Mouse (Mus musculus) right cerebral cortex, adult 18-20 months (tissue): ENCODE results near the gene Zdhhc15.
"Not testable (repeated sequence)": the region's sequence is repeated elsewhere in the genome, so short reads cannot be mapped to it uniquely, and the experiment has no call there.

ENCODE experiments used
- DNase-seq: peaks from one replicate; pipeline ENCODE4 v3.0.0; 2022; ENCODE audit warnings: mixed read lengths

Gene Zdhhc15

DNA sequence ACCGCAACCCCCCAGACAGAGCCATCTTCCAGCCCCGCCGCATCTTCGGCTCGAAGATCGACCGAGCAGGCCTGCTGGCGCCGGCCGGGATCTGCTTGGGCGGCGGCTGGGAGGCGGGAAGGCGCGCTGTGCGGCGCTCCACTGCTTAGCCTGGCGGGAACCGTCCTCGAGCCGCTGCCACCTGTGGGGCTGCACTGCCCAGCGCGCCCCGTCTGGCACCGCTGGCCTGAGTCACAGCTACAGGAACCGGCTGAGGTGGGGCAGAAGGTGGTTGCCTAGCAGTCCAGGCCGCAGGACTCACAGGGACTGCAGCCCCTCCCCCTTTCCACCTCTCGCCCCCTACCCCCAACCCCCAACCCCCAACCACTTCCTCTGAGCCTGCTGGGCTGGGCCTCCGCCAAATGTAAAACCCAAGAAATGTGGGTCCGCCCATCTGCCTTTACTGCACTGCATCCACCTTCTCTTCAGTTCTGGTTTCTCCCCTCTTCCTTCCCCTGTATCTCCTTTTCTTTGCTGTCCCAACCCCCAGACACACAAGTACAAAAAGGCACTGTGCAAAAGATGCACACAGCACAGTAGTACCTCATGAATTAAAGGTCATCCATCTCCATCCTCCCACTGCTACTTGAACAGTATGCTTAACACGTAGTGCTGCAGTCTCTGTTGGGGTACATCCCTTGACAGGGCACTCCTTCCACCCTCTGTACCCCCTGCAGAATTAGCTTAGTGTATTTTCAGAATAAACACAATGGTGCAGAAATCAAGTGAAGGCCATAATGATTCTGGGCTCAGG lies at the start of gene Zdhhc15:
TSS of gene Zdhhc15 (minus strand) at position 308 of the 793 bp plus-strand sequence.
- peak; percentile 43 for DNase-seq

DNA sequence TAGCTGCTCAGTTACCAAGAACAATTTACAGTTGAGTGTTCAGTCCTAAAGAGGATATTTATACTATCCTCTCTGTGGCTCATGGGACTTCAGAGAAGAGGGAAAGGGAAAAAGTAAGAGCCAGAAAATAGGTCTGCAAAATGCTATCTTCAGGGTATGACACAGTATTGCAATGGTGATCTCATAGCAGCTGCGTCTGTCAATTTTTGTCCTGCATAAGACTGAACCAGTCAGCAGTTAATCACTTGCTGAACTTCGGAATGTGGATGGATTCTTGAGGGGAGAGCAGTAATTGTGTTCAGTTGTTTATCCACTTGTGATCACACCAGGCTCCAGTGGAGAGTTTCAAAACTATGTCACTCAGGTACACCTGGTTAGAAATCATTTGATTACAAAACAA lies 37.1 kb upstream of the Zdhhc15 start:
- DNase-seq, result no peak

DNA sequence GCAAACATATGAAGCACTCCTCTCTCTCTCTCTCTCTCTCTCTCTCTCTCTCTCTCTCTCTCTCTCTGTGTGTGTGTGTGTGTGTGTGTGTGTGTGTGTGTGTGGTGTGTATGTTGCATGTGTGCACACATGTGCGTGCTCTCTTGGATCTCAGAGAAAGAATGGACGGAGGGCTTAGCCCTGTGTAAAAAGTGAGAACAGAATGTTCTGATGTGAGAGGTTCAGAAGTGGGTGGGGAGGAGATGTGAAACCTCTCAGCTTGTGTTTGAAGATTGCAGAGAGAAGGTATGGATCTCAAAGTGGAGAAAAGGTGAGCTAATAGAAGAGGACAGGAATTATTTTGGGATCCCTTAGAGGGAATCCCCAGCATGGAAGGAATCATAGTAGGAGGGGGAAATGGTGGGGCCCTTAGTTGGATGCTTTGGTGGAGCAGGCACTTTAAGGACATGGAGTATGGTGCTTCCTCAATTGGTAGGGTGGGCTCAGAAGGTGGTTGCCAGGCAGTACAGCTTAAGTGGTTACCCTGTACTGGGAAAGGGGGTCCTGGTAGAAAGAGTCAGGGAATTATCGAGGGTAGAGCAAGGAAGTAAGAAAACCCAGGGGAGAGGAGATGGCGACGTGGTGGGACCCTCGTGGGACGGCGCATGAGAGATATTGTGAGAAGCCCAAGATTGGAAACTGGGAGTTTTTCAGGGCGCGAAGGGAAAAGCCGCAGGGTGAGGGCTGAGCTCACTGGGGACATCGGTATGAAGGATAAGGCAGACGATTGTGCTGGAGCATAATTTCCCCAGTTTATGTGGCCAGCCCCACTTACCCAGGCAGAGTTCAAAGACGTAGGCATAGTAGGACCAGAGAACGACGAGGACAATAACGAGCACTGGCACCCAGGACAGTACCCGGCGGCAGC lies 761 bp downstream of the Zdhhc15 start:
- no peak for DNase-seq

DNA sequence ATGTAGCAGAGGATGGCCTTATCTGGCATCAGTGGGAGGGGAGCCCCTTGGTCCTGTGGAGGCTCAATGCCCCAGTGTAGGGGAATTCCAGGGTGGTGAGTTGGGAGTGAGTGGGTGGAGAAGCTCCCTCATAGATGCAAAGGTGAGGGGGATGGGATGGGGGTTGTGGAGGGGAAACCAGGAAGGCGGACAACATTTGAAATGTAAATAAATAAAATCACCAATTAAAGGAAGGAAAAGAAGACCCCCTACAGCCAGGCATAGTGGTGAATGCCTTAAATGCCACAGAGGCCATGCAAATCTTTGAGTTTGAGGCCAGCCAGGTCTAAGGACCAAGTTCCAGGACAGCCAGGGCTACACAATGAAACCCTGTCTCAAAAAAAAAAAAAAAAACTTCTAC lies 13.9 kb downstream of the Zdhhc15 start:
- no peak for DNase-seq

DNA sequence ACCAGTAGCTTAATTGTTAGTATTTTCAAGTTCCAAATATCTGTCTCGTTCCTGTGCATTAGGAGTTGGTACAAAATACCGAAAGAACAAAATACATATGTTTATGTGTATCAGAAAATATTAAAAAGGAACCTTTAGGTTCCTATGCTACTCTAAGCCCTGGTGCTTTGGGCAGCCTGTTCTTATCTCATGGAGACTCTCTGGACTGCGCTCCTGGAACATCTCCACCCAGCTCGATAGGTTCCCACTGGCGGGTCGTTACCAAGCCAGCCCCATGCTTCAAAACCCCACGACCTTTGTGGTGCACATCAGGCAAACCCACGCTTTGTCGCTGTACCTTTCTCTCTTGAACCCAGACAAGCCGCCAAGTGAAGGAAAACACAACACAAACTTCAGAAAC lies 58.3 kb downstream of the Zdhhc15 start:
- DNase-seq, result no peak

DNA sequence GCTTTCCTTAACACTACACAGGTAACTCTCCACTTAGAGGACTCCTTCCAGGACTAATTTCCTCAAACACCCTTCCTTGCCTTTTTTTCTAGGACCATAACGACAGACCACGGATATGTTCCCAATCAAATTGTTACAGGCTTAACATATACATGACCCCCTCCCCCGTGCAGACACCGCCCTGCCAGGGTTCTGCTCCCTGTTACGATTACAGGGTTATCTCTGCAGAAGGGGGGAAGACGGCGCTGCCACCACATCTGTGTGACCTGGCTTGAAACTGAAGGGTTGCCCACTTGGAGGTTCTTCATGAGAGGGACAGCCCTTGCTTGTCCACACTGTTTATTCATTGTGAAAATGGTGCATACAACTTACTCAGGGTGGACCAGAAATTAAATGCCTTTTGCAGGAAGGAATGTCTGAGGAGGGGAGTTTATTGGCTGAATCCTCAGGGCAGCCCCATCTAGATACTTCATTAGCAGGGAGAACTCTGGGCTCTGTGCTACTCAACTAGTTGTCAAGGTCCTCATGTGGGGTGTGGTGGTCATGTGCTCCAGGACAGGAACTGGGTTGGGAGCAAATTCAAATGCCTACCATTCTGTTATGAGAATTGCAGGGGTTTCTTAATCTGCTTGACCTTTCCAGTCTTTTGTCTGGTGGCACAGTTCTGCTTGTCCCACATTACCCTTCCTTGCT lies 67.0 kb downstream of the Zdhhc15 start:
- not testable (repeated sequence) for DNase-seq

DNA sequence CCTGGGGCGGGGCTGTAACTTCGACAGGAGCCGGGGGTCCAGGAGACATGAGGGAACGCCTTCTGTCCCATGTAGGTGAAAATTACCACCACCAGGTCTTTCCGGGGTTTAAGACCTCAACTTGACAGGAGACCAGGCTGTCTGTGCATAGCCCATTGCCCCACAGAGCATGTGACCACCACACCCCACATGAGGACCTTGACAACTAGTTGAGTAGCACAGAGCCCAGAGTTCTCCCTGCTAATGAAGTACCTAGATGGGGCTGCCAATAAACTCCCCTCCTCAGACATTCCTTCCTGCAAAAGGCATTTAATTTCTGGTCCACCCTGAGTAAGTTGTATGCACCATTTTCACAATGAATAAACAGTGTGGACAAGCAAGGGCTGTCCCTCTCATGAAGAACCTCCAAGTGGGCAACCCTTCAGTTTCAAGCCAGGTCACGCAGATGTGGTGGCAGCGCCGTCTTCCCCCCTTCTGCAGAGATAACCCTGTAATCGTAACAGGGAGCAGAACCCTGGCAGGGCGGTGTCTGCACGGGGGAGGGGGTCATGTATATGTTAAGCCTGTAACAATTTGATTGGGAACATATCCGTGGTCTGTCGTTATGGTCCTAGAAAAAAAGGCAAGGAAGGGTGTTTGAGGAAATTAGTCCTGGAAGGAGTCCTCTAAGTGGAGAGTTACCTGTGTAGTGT lies 68.5 kb downstream of the Zdhhc15 start:
- DNase-seq, result not testable (repeated sequence)

DNA sequence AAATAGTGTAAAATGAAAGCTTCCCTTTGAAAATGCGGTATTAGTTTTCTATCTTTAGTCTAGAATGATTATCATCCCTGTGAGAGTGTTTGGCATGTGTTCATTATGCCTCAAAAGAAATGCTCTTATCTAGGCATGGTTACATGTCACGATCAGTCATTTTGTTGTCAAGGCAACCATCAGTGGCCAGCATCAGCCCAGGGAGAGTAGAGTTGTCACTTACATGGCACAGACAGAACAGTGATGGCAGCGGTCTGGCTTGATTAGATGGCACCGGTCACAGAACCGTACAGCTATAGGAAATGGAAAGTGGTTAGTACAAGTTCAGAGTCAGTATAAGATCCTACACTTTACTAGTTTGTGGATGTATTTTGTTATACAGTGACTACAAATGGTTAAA lies 96.9 kb downstream of the Zdhhc15 start:
- DNase-seq, result no peak

DNA sequence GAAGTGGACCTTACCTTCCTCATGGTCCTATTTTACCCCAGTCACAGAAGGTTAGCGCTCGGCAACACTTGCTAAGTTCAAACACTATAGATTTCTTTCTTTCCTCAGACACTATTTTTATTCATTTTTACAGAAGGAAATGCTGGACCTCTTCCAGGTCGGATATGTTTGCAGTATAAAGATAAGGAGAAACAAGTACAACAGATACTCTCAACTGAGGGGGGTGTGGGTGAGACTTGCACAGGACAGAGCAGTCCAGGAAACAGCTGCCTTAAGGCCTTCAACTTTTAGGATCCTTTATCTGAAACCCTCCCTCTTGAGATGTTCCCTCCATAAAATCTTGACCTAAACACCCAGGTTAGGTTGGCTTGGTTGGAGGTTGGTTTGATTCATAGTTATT lies 103.4 kb downstream of the Zdhhc15 start:
- DNase-seq, result no peak

DNA sequence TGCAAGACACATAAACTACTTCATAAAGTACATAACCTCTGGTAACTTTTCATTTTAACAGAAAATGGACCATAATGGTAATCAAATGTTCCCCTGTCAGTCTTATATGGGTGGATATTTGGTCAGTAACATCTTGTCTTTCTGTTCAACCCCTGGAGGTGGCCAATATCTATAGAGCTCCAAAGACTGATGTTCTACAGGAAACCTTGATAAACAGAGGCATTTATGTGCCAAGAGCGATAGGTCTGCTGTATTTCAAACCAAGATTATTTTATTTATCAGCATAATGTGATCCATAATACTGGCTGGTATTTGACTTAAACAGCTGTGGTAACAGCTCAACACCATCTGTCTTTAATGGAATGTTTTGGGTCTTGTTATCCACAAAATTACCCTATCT lies 125.6 kb downstream of the Zdhhc15 start:
- DNase-seq, result no peak

DNA sequence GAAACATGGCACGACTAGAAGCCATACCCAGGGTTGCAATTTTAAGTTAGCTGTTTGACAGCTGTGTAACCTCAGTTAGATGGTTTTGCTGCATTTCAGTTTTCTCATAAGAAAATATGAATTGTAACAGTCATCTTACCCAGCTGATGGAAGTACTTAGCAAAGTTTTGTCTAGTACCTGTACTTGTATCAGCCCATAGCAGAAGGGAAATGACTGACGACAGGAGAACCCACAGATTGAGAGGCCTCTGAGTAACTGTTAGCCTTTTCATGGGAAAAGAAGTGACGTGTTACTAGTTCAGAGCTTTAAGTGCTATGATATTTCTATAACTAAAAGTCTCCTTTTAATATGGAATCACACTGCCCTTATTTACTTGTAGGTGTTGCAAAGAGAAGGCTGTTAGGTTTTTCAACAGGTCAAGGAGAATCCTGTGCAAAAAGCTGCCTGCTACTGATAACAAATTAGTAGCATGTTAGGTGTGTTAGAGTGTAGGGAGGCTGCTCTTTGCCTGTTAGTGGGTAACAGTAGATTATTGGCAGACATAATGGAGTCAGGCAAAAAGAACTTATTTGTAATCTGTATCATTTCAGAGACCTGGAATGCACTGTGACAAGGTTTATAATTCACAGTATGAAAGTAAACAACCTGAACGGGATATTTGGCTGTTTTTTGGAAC lies 126.8 kb downstream of the Zdhhc15 start:
- DNase-seq, result no peak

DNA sequence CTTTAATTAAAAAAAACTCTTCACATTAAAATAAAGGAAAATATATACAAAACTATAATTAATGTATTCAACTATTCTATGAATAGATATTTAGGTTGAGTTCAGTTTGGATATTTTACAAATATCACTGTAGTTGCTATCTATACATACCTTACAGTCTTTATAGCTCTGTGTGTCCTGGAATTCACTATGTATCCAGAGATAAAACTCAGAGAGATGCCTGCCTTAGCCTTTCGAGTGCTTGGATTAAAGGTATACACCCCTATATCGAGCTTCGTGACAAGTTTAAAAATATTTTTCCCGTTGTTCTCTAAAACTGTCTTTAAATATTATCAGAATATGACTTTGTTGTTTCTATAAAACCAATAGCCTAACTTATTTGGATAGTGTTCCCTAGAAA lies 128.2 kb downstream of the Zdhhc15 start:
- DNase-seq, result no peak

DNA sequence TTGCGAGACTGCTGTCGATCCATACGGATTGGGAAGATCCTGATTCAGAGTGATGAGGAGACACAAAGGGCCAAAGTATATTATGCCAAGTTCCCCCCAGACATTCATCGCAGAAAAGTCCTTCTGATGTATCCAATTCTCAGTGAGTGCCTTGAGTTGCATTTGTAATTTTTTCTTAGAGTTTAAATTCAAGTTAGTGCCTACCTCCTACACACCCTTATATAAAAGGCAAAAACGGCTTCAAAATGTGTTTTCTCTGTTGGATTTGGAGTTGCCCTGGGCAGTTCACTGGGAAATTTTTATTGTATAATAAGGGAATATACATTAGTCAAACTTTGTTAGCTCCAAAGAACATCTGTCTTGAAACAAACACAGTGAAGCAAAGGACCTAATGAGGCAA lies 169.1 kb downstream of the Zdhhc15 start:
- no peak for DNase-seq

DNA sequence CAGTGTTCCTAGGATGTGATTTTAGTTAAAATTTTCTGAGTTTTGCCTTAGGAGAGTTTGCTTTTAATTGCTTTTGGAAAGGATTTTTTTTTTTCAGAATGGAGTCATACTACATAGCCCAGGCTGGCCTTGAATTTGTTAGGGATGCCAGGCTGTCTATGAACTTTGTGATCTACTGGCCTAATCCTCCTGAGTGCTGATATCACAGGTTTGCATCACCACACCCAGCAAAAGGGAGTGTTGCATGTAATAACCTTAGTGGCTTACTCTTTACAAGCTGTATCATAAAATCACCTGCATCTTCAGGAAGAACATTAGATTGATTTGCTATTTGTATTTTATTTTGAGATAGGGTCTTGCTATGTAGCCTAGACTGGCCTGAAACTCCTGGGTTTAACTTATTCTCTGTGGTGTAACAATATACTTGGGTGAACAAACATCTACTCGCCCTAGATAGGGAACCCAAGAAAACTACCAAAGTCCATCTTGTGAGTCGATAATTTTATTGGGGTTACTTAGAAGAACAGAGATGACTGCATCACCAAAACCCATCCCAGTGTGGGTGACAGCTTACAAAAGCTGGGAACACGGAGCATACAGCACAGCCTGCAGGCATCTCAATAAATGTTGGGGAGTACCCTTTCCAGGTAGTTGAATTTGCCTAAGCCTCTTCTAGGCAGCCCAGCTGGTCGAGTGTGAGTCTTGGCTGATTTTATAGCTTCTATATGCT lies 181.1 kb downstream of the Zdhhc15 start:
- no peak for DNase-seq

DNA sequence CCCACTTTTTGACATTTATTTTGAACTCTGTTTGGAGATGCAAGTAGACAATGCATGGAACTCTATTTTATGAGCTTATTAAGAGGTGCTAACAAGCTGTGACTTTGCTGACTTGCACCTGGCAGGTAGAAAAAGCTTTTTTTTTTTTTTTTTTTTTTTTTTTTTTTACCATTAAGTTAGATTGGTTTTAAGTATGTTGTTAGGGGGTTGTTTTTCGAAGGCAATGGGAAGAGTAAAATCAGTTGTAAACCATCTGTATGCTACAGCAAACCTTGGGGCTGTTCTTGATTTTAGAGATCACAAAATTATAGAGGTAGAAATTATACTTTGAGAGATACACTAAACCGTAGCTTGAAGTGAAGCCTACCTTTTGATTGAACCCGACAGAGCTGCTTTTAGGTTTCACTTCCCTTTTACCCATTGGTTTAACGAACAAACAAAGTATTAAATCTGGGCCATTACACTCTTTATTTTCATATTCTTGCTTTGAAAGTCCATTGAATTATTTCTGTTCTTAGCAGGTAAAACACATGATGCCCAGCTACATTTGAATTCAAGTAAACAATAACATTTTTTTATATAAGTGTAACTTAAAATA lies 181.9 kb downstream of the Zdhhc15 start:
- DNase-seq, result no peak

DNA sequence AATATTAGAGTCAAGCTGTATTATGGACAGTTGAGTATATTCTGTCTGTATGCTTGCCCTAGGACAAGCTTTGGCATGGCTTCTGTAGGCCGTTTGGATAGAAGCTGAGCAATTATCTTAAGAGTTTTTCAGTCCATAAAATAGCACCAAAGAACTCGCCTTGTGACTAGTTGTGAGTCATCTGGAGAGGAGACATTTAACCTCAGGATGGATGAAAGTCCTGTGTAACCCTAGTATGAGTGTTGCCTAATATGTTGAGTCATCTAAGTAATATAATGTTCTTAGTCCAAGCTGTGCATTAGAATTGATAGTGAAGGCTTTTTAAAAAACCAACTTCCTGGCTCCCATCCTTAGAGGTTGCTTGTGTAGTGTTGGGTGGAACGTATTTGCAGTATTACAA lies 182.8 kb downstream of the Zdhhc15 start:
- DNase-seq, result no peak
